Mouse (Mus musculus) layer of hippocampus, postnatal 36 days (tissue): Measurements from ENCODE around the gene 1110008L16Rik. TPM values are rescaled to one million over a fixed set of nuclear protein-coding genes. Genes with fewer than 3 reads are reported as not detected.
A peak's percentile ranks its signal among the peaks of the same experiment; 100 is the strongest.
"Not testable (repeated sequence)": the region's sequence is repeated elsewhere in the genome, so short reads cannot be mapped to it uniquely, and the experiment has no call there.

Experiments
- DNase-seq, 2 experiments: peaks; one replicate each; pipeline ENCODE4 v3.0.0; 2022
- total RNA-seq, 2 experiments: library from RNA; stranded (reverse); gene quantifications; 2 replicates each; pipeline ENCODE4 v1.2.3; 2021

Gene 1110008L16Rik
- total RNA-seq: 1 to 10 TPM; 8.3 to 9.1 TPM

DNA sequence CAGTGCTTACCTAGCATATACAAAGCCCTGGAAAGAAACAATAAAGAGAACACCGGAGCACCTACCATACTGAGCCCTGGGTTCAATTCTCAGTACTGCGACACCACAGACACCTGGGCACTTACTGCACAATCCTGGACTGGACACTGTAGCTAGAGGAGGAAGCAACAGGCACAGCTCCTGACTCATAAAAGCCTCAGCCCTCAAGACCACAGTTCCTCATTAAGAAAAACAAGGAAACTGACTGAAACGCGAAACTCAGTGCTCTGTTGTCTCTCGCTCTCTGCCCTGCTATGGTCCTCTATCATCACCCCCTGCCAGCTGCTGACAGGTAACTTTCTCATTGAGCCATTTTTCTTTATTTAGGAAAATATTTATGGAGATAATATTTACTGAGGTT is at the start of gene 1110008L16Rik:
Gene 1110008L16Rik, plus strand, starts transcription at position 242 of the 400 bp plus-strand sequence.
- no peak for DNase-seq

DNA sequence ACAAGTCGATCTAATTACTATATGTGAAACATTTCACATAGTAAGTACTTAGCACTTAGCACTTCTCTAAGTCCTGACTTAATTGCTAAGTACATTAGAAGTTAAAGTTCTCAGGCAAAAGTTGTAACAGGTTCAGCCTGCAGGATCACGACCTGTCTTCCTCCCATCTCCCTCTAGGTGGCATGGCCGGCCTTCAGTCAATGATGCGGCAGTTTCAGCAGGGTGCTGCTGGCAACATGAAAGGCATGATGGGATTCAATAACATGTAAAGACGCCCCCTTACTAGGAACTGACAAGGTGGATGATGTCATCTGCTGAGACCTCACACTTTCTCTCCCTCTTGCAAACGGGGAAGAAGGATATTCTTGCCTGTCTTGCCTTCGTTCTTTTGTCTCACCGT is 37.4 kb upstream of the 1110008L16Rik start:
- not testable (repeated sequence) for DNase-seq

DNA sequence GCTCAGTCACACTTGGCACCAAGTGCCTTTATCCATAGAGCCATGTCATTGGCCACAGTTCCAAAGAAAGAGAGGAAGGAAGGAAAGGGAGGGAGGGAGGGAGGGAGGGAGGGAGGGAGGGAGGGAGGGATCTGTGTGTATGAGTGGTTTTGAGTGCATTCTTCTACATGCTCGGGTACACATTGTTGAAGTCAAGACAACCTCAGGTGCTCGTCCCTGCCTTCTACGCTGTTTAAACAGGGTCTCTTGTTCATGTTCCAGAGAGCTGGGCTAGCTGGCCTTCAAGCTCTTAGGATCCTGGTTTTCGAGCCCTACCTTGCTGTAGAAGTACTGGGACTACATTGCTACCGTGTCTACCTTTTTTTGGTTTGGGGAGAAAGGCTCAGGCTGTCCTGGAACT is 36.0 kb upstream of the 1110008L16Rik start:
- not testable (repeated sequence) for DNase-seq

DNA sequence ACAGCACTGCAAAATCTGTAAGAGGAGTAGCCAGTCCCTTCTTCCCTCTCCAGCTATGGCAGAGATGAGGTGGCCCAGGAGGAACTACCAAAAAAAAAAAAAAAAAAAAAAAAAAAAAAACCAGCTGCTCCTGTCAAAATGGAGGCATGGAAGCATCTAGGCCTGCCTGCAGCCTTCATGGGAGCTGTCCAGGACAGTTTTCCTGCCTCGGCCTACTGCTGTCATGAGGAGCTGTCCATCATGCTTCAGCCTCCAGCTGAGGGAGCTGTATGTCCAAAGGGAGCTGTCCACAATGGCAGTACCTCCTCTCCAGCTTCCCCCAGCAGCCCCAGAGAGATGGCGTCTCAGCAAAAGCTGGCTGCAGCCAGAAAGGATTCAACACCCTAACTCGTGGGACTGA is 27.1 kb upstream of the 1110008L16Rik start:
- no peak for DNase-seq

DNA sequence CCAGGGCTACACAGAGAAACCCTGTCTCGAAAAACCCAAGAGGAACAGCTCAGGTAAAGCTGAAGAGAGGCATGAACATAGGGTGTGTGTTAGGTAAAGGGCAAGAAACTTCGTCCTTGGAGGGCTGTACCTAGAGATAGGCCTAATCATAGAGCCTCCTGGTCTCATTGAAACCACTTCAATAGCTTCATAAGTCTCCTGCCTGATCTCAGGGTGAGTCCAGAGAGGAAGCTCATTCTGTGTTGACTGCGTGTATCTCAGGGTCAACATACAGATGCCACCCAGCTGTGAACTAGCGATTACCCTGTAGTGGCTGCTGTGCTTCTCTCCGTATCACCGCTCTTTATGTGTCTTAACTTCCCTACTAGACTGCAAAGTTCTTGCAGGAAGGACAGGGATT is 21.8 kb upstream of the 1110008L16Rik start:
- DNase-seq: not testable (repeated sequence)

DNA sequence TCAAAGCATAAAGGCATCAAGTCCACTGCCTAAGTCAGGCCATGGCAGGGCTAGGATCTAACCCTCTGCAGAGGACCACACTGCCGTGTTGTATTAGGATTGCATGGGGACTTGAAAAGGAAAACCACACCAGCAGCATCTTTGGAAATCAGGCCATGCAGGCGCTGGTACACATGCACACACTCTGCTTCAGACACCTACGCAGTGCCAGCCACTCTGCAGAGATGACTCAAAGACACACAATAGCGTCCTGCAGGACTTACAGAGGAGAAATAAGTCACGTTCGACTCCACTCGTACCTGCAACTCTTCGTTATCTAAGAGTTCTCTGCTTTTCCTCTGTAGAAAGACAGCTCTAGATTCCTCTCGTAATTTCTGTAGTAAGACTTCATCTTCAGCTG is 1.3 kb upstream of the 1110008L16Rik start:
- no peak for DNase-seq

DNA sequence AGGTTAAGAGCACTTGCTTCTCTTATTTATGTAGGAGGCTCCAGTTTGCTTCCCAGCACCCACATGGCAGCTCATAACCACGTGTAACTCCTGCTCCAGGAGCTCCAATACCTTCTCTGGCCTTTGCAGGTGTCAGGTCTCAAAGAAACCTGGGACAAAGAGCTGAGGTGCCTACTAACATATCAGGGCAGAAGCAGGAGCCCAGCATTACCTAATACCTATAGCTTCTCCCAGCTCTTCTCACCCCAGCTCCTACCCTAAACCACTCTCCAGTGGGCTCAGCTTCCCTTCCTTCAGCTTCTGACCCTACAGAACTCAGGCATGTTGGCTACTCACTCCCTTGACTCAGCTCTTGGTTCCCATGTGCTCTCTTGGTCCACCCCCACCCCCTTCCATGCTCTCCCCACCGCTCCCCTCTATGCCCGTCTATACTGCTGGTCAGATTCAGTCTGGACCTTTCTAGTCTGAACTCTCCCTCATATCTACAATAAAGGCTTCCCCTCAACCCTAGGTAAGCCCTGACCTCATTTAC is 1.5 kb downstream of the 1110008L16Rik start:
- DNase-seq: no peak

DNA sequence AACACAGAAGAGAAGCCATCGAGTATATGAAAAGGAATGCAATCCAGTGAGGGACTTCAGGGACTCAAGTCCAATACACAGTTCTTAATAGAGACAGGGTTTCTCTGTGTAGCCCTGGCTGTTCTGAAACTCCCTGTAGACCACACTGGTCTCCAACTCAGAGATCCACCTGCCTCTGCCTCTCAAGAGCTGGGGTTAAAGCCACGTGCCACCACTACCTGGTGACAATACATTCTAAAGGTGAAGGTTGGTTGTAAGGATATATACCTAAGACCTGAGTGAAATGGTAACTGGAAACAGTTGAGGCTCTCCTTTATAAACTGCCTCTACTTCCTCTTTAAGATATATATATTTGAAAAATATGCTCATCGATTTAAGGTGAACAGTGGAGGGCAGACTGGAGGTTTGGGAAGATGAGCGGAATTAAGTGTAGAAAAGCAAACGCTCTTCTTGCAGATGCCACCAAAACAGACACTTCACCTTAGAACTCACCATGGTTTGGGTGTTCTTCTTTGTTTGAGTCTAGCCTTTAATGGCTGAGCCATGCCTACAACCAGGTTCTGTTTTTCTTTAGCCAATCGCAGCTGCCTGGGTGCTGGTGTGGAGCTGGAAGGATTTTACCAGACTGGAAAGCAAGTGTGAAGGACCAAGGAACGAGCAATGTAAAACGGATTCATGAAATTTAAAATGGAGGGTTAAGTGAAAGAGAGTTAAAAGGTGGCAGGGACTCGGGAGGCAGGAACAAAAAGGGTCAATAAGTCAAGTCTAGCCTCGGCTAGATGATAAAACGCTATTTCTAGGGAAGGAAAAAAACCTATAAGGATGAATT is 2.3 kb downstream of the 1110008L16Rik start:
- no peak for DNase-seq

DNA sequence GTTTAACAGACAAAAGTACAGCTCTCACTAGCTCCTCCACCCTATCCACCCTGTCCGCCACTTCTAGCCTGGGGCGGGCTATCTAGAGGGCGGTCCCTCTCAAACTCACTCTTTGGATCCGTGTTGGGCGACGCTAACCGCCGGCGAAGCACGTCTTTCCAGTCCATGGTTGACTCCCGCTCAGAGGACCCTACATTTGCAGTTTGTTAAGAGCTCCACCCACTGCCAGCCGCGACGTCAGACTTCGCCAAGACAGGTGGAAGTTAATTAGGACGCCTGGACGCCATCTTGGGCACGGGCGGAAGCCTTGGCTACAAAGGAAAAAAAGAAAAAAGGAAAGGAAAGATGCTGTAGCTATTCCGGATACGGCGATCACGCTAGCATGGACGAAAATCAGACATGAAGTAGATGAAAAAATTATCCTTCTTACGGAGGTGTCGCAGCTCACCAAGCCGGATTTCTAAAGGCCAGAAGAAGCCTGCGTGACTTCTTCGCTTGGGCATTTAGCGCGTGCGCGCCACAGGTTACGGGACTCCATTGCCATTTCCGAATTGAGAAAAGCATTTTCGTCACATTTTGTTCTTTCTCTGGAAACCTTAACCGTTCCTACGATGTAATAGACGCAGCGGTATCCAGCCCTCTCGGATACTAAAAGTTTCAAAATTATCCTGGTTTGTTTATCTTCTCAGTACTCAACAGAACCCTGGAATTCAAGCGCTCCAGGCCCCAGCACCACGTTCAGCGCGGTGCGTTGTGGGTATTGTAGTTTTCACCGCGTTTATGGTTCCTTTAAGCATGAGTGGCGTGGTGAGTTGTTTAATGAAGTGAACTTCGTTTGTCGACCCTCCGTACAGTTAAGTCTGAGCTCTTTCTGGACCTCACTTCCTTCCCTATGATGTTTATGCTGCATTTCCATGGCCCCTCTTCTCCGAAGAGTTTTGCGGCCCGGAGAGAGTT is 3.4 kb downstream of the 1110008L16Rik start, which contains the start of gene Ppp2r3c:
Gene Ppp2r3c, minus strand, starts transcription at position 514 of the 957 bp plus-strand sequence.
- DNase-seq: peak; percentile 90 to 91

DNA sequence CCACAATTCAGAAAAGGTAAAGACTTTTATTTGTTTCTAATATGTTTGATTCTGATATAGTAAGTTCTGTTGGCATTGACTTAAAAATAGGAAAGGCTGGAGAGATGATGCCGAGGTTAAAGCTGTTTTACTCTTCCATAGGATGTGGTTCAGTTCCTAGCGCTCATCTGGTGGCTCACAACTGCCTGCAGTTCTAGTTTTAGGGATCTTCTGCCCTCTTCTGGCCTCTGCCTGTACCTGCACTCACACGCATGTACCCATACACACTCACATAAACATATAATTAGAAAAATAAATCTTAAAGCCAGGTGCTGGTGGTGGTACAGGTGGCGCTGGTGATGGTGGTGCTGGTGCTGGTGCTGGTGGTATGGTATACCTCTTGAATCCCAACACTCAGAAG is 7.0 kb downstream of the 1110008L16Rik start:
- no peak for DNase-seq

DNA sequence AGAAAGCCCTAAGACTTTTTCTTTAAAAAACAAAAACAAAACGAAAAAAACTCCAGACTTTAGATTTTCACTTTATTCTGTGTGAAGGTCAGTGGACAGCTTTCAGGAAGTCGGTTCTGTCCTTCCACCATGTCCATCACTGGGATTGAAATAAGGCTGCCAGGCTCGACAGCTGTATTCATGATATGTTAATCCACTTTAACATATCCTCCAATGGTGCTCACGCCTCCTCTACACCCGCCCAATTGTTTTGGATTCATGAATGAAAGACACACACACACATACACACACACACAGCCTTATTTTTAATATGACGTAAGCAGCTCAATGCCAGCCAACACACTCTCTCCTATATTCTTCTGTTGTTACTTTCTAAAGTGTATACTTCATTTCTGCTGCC is 8.2 kb downstream of the 1110008L16Rik start:
- DNase-seq: no peak

DNA sequence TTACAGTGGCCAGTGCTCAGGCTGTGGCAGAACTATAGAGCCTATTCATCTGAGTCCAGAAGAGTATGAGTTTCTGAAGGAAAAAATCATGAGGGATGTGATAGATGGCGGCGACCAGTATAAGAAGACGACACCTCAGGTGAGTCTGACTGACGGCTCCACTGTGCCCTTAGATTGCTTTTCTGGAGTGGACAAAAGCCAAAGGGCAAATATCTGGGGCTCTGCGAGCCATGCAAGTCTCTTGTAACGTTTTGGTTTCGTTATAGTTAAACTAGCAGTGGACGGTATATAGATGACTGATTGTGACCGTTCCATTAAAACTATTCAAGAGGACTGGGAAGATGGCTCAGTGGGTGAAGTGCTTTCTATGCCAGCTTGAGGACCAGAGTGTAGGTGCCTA is 9.4 kb downstream of the 1110008L16Rik start:
- DNase-seq: no peak

DNA sequence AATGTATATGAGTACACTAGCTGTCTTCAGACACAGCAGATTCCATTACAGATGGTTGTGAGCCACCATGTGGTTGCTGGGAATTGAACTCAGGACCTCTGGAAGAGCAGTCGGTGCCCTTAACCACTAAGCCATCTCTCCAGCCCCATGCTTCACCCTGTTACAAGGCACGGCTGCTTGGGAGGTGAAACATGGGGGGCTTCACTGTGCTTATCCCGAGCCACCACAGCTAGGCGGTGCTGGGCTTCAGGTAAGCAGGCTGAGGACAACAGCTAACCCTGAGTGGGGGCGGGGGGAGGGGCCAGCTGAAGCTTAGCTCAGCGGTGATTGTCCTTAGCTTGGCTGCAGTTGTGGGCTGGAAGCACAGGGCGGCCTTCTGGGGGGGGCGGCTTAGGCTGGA is 10.1 kb downstream of the 1110008L16Rik start:
- no peak for DNase-seq

DNA sequence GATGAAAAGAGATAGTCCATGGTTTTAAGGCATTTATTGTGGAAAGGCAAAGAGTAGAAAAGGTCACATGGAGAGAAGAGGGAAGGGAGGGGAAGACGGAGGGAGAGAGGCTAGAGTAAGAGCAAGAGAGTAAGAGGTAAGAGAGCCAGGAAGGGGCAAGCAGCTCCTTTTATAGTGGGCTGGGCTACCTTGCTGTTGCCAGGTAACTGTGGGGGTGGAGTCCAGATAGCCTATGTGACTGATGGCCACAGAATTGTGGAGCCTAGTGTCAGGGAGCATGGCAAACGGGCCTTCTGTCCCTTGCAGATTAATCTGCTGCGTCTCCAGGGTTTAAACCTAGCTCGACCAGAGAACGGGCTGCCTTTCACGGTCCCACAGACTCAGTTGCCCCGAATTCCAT is 12.5 kb downstream of the 1110008L16Rik start:
- DNase-seq: no peak

DNA sequence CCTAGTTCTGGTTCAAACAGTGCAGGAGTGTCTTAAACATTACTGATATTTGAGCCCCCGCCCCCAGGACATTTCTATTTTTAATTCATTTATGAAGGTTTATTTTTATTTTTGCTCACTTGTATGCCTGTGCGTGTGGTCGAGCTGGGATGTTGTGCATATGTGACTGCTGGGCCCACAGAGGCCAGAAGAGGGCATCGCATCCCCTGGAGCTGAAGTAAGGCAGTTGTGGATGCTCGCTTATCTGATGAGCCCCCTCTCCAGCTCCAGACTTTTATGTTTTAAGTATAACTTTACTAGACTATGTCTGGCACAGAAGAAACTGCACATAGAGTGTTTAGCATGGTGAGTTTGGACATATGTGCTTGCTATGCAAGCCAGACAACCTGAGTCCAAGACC is 14.5 kb downstream of the 1110008L16Rik start:
- no peak for DNase-seq

DNA sequence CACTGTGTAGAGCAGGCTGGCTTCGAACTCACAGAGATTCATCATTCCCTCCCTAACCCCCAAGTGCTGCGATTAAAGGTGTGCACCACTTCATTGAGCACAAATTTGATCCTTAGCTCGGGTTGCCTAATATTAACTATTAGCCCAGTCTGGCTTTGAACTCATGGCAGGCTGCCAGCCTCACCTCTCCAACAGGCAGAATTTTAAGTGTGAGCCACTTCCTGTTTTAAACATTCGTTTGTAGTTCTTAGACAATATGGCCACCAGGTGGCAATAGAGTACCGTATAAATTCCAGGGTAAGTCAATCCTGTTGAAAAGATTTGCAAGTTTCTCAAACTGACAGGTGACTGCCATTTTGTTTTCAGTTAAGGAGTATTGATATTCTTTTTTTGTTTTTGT is 15.8 kb downstream of the 1110008L16Rik start:
- peak; percentile 16 to 40 for DNase-seq

DNA sequence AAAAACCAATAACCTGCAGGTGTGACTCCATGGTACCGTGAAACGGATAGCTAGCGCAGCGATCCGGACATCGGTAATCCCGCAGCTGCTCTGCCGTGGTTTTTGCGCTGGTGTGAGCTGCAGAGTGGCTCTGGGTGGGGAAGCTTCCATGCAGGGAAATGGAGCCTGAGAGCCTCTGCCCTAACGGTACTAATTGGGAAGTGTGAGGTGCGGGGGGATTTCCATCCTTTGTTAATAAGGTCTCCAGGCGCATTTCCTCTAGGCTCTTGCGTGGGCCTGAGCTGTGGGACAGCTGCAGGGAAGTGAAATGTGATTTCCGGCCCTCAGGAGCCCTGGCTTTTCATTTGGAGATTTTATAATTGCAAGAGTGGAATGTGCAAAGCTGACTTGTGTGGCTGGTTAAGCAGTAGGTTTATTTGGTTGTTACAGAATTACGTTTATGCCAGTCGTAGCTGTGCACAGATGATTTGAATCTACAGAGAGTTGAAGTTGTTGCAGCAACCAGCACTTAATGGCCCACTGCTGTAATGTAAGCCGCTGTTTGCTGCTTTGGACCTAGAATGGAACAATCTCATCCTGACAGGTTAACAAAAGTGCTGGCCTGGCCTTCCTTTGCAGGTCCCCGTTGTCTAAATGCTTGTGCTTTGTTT is 22.4 kb downstream of the 1110008L16Rik start:
- DNase-seq: no peak

DNA sequence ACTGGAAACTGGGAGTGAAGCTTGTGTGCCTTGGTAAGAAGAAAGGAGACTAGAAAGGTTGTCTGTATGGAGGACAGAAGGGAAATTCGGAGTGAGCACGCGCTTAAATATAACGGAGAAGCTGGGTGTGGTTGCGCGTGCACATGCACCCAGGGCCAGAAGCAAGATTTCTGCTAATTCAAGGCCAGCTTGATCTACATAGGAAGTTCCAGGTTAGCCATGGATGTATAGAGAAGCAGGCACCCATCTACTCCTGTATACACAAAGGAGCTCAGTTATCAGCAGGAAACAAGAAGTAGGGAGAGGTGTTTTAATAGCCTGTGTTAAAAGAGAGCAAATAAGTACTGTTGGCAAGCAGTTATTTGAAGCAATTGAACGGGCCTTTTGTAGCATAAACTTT is 26.3 kb downstream of the 1110008L16Rik start:
- no peak for DNase-seq

DNA sequence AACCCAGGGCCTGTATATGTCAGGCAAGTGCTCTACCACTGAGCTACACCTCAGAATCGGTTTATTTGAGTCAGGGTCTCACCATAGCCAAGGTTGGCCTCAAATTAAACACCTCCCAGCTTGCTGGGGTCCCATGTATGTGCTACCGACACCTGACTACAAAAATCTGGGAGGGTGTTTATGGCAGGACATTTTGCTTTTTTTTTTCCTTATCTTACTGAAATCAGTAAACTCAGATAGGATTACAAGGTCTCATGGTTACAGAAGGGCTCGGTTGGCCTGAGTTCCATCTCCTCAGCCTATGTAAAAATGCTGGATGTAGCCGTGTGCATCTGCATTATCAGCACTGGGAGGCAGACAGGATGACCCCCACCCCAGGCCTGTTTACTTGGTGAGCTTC is 29.4 kb downstream of the 1110008L16Rik start:
- no peak for DNase-seq

DNA sequence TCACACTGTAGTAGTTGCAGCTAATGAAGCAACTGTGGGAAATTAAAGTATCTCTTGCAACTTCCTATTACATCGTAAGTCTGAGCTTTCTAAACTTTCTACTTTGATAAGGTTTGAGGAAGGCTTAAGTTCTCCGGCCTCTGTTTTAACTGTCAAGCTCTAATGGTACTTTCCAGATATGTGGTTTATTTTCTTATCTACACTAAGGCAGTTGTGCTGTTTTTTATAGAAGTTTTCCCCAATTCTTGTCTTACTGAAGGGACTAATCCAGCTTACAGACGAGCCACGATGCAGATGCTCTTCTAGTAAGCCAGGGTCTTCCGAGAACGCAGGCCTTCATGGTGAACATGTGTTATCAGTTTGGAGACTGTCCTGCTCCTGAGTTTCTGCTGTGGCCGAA is 30.0 kb downstream of the 1110008L16Rik start:
- no peak for DNase-seq

DNA sequence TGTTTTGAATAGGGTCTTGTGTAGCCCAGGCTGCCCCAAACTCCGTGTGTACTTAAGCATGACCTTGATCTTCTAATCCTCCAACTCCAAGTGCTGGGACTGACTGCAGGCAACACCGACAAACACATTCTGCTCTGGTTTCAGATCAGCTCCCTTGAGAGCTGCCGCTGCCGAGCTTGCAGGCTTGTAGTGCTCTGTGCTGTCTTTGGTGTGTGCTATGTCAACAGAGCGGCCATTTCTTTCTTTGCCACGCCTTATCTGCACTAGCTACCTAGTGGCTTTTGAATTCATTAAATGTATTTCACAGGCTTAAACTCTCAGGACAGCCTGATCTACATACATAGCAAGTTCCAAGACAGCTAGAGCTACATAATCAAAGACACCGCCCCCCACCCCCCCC is 34.3 kb downstream of the 1110008L16Rik start:
- no peak for DNase-seq

DNA sequence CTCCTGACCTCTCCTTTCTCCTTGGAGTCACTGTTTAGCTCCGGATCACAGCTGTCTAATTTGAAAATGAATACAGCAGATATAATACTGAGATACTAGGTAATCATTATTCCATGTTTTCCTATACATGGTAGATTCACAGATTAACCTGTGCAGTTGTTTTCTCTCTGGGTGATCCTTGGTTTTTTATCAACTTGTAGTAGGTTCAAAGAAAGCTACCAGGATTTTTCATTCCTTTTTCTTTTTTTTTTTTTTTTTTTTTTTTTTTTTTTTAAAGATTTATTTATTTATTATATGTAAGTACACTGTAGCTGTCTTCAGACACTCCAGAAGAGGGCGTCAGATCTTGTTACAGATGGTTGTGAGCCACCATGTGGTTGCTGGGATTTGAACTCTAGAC is 39.1 kb downstream of the 1110008L16Rik start:
- not testable (repeated sequence) for DNase-seq
